Mouse (Mus musculus): ENCODE results near the gene Aknad1. TPM values are rescaled to one million over a fixed set of nuclear protein-coding genes. Genes with fewer than 3 reads are reported as not detected.

The Aknad1 gene
- total and polyA plus RNA-seq, 3 experiments: not detected

DNA sequence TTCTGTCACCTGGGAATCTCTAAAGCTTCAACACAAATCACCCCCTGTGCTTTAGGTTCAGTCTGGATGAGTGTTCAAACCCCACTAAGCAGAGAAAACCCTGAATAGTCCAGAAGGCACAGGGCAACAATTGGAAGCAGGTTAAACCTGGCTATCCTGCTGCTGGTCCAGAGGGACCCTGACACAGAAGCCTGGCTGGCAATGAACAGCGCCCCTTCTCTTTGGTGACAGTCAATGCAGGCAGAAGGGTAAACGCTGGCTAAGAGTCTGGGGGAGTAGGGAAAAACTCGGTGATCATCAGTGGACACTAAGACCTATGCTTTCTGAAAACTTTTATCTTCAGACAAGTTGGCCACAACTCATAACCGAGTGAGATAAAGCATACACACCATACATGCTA, 39.7 kb upstream of the Aknad1 start:
- H3K4me3 ChIP-seq (replicated peaks in 1 of 3; ENCODE audit: low read depth in 2 of 3, low read length in 2 of 3, poor library complexity in 1 of 3): no peak overlapping the region
- no peak for TF ChIP-seq POLR2A (IDR thresholded peaks at IDR 0.05; ENCODE audit: low read depth, low read length)
- TF ChIP-seq IRF4 (IDR thresholded peaks at IDR 0.05; ENCODE audit: low read depth, low read length): no peak
- no peak for TF ChIP-seq MAZ (IDR thresholded peaks at IDR 0.05; ENCODE audit: low read depth, low read length)
- no peak for TF ChIP-seq ZKSCAN1 (IDR thresholded peaks at IDR 0.05; ENCODE audit: borderline replicate concordance, low read depth, low read length)
- dilution Hi-C loops (cut with MboI; ENCODE audit: extremely low pct_ligation_motif_present, extremely low pct_unique_long_range_greater_than_20kb, low sequenced_read_pairs): no loop called here

DNA sequence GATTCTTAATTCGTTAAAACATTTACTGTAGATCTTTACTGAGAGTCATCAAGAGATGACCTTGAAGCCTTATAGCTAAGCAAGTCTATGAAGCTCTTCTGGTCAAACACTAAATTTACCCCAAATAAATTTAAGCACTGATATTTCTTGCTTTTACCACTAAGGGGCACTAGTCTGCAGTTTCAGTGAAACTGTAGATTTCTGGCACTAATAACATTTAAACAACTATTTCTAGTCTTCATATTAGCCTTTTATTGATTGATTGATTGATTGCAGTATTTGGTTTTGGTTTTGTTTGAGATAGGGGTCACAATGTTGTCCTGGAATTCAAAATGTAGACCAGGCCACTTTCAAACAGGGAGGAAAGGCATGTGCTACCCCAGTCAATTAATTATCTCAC, 38.2 kb upstream of the Aknad1 start:
- Histone ChIP-seq H3K9ac (ENCODE audit: insufficient read depth, low read depth) (no peak overlapping the region), H3K79me2 (replicated peaks; ENCODE audit: control insufficient read depth, extremely low read depth, insufficient read depth, poor library complexity, severe bottlenecking) (no peaks in the 10 kb centered on the region), H3K27me3 (replicated peaks) (no peaks in the 10 kb centered on the region), H3K4me3 (replicated peaks in 1 of 3; ENCODE audit: low read depth in 2 of 3, low read length in 2 of 3, poor library complexity in 1 of 3) (no peak overlapping the region), H3K4me2 (ENCODE audit: insufficient read depth, low read depth, poor library complexity, severe bottlenecking) (no peak overlapping the region), H3K9me3 (replicated peaks; ENCODE audit: low read length) (no peaks in the 10 kb centered on the region), H3K36me3 (replicated peaks in 1 of 2; ENCODE audit: control insufficient read depth in 1 of 2, insufficient read depth in 1 of 2, low read length in 1 of 2) (peaks cover 7 to 32% of the 10 kb centered on the region in 2 experiments), H3K27ac (ENCODE audit: insufficient read depth, low read depth) (no peak overlapping the region), H3K4me1 (ENCODE audit: control insufficient read depth in 1 of 2, insufficient read depth in 2 of 2) (peaks cover 13 to 26% of the 10 kb centered on the region in 2 experiments)
- TF ChIP-seq ZMIZ1 (IDR thresholded peaks at IDR 0.05; ENCODE audit: low read depth, low read length): no peak
- no peak for TF ChIP-seq EP300 (IDR thresholded peaks at IDR 0.05; ENCODE audit: low read length)
- TF ChIP-seq CTCF (conservative IDR thresholded peaks at IDR 0.05 in 1 of 2, IDR thresholded peaks at IDR 0.05 in 1 of 2; ENCODE audit: low read depth in 2 of 2, low read length in 2 of 2): peak; percentile 7 to 73; a peak in 2 of 4 replicates
- TF ChIP-seq JUND (conservative IDR thresholded peaks at IDR 0.05; ENCODE audit: low read depth, low read length): no peak
- peak; percentile 62 for TF ChIP-seq SMC3 (IDR thresholded peaks at IDR 0.05; ENCODE audit: low read depth, low read length)
- TF ChIP-seq RAD21 (IDR thresholded peaks at IDR 0.05; ENCODE audit: low read depth, low read length): peak; percentile 72
- no peak for TF ChIP-seq TCF12 (IDR thresholded peaks at IDR 0.05; ENCODE audit: low read depth, low read length)
- no peak for TF ChIP-seq USF1 (IDR thresholded peaks at IDR 0.05; ENCODE audit: low read depth, low read length)
- no peak for TF ChIP-seq MAX (IDR thresholded peaks at IDR 0.05; ENCODE audit: low read length)
- TF ChIP-seq ZNF384 (IDR thresholded peaks at IDR 0.05; ENCODE audit: low read depth, low read length): no peak
- TF ChIP-seq ETS1 (conservative IDR thresholded peaks at IDR 0.05; ENCODE audit: low read depth, low read length): no peak
- in situ Hi-C loops (cut with MboI; ENCODE audit: low pct_ligation_motif_present, low pct_unique_long_range_greater_than_20kb, low sequenced_read_pairs) (no loop called here), dilution Hi-C loops (cut with MboI; ENCODE audit: extremely low pct_ligation_motif_present, extremely low pct_unique_long_range_greater_than_20kb, low sequenced_read_pairs) (no loop called here)
- DNase-seq (ENCODE audit: extremely low read depth): no peak

More for the DNA sequence above, 39.7 kb upstream of the Aknad1 start:
- Histone ChIP-seq H3K9ac (ENCODE audit: insufficient read depth, low read depth) (no peak overlapping the region), H3K9me3 (replicated peaks; ENCODE audit: low read length) (no peaks in the 10 kb centered on the region), H3K36me3 (replicated peaks in 1 of 2; ENCODE audit: control insufficient read depth in 1 of 2, insufficient read depth in 1 of 2, low read length in 1 of 2) (peaks cover 13 to 38% of the 10 kb centered on the region in 2 experiments), H3K4me1 (ENCODE audit: control insufficient read depth in 1 of 2, insufficient read depth in 2 of 2) (peaks cover 13 to 26% of the 10 kb centered on the region in 2 experiments), H3K27me3 (replicated peaks) (no peaks in the 10 kb centered on the region), H3K27ac (ENCODE audit: insufficient read depth, low read depth) (no peak overlapping the region), H3K4me2 (ENCODE audit: insufficient read depth, low read depth, poor library complexity, severe bottlenecking) (no peak overlapping the region), H3K79me2 (replicated peaks; ENCODE audit: control insufficient read depth, extremely low read depth, insufficient read depth, poor library complexity, severe bottlenecking) (no peaks in the 10 kb centered on the region)
- in situ Hi-C loops (cut with MboI; ENCODE audit: low pct_ligation_motif_present, low pct_unique_long_range_greater_than_20kb, low sequenced_read_pairs): loop anchor here (5.0 kb wide), 1 partner anchor 73 kb away; no protein-coding TSS in a partner anchor
- no peak for DNase-seq (ENCODE audit: extremely low read depth)

DNA sequence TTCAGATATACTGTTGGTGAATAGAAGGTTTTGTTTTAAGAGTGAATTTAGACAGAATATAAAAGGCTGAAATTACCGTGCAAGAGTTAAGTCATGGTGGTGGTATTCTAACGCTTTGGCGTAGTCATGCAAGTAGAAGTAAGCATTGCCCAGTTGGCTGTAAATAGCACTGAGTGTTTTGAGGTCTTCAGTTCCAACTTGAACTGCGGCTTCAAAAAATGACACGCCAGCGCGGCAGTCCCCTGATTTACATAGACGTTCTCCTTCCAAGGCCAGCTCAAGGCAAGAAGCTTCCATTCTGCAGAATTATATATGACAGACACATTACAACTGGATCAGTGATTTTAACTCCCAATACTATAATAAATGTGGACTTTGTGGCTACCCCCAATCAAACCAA, 36.7 kb upstream of the Aknad1 start:
- dilution Hi-C loops (cut with MboI; ENCODE audit: extremely low pct_ligation_motif_present, extremely low pct_unique_long_range_greater_than_20kb, low sequenced_read_pairs): no loop called here
- peak; percentile 61 for DNase-seq (ENCODE audit: extremely low read depth)
- TF ChIP-seq SIN3A (IDR thresholded peaks at IDR 0.05; ENCODE audit: low read length) (0 out of 2 replicates have a peak, but pooled peaks have one; percentile 24), RCOR1 (conservative IDR thresholded peaks at IDR 0.05; ENCODE audit: low read depth, low read length) (no peak), PAX5 (IDR thresholded peaks at IDR 0.05; ENCODE audit: low read length) (no peak), IRF4 (IDR thresholded peaks at IDR 0.05; ENCODE audit: low read depth, low read length) (peak; percentile 23; the same call in 1 of the 2 replicates), MEF2A (IDR thresholded peaks at IDR 0.05; ENCODE audit: borderline replicate concordance, low read depth, low read length) (peak; percentile 82), MAX (IDR thresholded peaks at IDR 0.05; ENCODE audit: low read length) (no peak)
- Histone ChIP-seq H3K9ac (ENCODE audit: insufficient read depth, low read depth) (no peak overlapping the region), H3K4me3 (replicated peaks in 1 of 3; ENCODE audit: low read depth in 2 of 3, low read length in 2 of 3, poor library complexity in 1 of 3) (no peak overlapping the region), H3K79me2 (replicated peaks; ENCODE audit: control insufficient read depth, extremely low read depth, insufficient read depth, poor library complexity, severe bottlenecking) (no peaks in the 10 kb centered on the region), H3K27me3 (replicated peaks) (no peaks in the 10 kb centered on the region), H3K4me2 (ENCODE audit: insufficient read depth, low read depth, poor library complexity, severe bottlenecking) (0 out of 2 replicates have a peak overlapping the region, but pooled peaks have one; percentile 41), H3K4me1 (ENCODE audit: control insufficient read depth in 1 of 2, insufficient read depth in 2 of 2) (peaks cover 13 to 26% of the 10 kb centered on the region in 2 experiments), H3K36me3 (replicated peaks in 1 of 2; ENCODE audit: control insufficient read depth in 1 of 2, insufficient read depth in 1 of 2, low read length in 1 of 2) (peaks cover 5 to 24% of the 10 kb centered on the region in 2 experiments), H3K9me3 (replicated peaks; ENCODE audit: low read length) (no peaks in the 10 kb centered on the region), H3K27ac (ENCODE audit: insufficient read depth, low read depth) (no peak overlapping the region)
- in situ Hi-C loops (cut with MboI; ENCODE audit: low pct_ligation_motif_present, low pct_unique_long_range_greater_than_20kb, low sequenced_read_pairs): no loop called here
